Mouse (Mus musculus): ENCODE results near the gene Lrrc1. TPM values are rescaled to one million over a fixed set of nuclear protein-coding genes. Genes with fewer than 3 reads are reported as not detected.

Gene Lrrc1
- polyA plus RNA-seq, 1 experiment from 2014 or later = 19.7 TPM

DNA sequence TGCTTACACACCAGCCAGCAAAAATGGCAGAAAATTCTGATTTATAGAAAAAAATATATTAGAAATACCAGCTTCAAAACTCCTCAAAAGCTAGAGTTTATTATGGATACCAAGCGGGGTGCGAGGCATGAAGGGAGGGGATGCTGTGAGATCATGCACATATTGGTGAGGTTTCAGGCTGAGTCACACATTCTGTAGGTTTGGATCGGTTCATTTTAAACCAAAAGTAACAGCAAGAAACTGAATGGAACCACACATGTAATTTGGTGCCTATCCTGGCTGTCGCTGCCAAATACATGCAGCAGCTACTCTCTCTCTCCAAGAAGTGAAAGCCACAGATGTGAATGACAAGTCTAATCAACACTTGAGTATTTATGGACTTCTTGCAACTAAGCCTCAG is 99.8 kb downstream of the Lrrc1 start:
- Histone ChIP-seq H3K27ac (ENCODE audit: low read length) (no peak overlapping the region), H3K27me3 (ENCODE audit: control insufficient read depth, insufficient read depth, low read length) (no peaks in the 10 kb centered on the region), H3K4me2 (replicated peaks; ENCODE audit: low read depth, low read length) (no peak overlapping the region), H3K4me3 (ENCODE audit: low read depth, low read length) (no peak overlapping the region), H3K9ac (replicated peaks; ENCODE audit: low read depth, low read length) (no peak overlapping the region), H3K9me3 (ENCODE audit: control insufficient read depth, low read depth, low read length) (no peaks in the 10 kb centered on the region), H3K4me1 (ENCODE audit: control insufficient read depth, insufficient read depth, low read length) (no peaks in the 10 kb centered on the region), H3K36me3 (ENCODE audit: control insufficient read depth, insufficient read depth, low read length) (peaks cover 9% of the 10 kb centered on the region; the same call in 1 of the 2 replicates)
- WGBS = 92% methylated on average over 4 of the region's 4 CpGs
- ATAC-seq (ENCODE audit: insufficient number of reproducible peaks, insufficient read depth, low FRiP score, low read depth) = no peak

DNA sequence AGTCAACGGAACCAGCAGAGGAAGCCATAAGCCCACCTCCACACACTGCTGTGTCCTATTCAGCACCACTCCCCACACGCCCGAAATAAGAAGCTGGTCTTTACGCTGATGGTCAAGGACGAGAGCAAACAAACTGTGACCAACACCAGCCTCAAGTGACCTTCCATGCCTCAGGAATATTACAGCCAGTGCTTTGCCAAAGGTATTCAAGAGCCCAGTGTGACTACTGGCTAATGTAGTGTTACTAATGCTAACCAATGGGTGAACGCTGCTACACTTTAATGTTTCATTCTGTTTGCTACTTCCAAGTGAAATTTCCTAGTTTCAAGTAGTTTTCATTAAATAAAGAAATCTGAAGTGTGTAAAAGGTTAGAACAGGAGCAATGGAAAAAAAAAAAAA is 105.3 kb downstream of the Lrrc1 start:
- Histone ChIP-seq H3K4me2 (replicated peaks; ENCODE audit: low read depth, low read length) (no peak overlapping the region), H3K36me3 (ENCODE audit: control insufficient read depth, insufficient read depth, low read length) (peaks cover 7% of the 10 kb centered on the region; the same call in 1 of the 2 replicates)

DNA sequence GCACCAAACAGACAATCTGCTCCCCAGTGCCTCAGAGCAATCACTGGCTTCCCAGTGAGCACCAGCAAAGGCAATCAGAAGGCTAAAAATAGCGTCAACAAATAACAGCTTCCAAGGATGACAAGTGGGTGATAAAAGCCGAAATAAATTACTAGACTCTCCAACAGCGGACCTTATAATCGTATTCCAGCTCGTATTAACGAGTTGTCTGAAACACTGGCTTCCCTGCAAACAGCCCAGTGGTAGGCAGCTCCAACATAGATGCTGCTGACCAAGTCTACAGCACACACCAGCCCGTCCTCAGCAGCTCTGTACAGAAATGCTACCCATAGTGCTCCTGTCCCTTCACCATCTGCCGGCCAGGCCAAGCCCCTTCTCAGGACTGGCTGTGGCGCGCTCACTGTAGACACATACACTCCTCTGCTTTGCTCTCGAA is 105.8 kb downstream of the Lrrc1 start:
- H3K9me3 ChIP-seq (ENCODE audit: control insufficient read depth, low read depth, low read length) = no peaks in the 10 kb centered on the region
- no peak overlapping the region for H3K4me2 ChIP-seq (replicated peaks; ENCODE audit: low read depth, low read length)
- H3K27me3 ChIP-seq (ENCODE audit: control insufficient read depth, insufficient read depth, low read length) = no peaks in the 10 kb centered on the region
- no peaks in the 10 kb centered on the region for H3K4me1 ChIP-seq (ENCODE audit: control insufficient read depth, insufficient read depth, low read length)
- H3K4me3 ChIP-seq (ENCODE audit: low read depth, low read length) = no peak overlapping the region
- WGBS = 65% methylated on average over 11 of the region's 11 CpGs
- peaks cover 7% of the 10 kb centered on the region; the same call in 1 of the 2 replicates for H3K36me3 ChIP-seq (ENCODE audit: control insufficient read depth, insufficient read depth, low read length)
- no peak overlapping the region for H3K9ac ChIP-seq (replicated peaks; ENCODE audit: low read depth, low read length)
- H3K27ac ChIP-seq (ENCODE audit: low read length) = no peak overlapping the region
- ATAC-seq (ENCODE audit: insufficient number of reproducible peaks, insufficient read depth, low FRiP score, low read depth) = no peak

More for the DNA sequence above, 105.3 kb downstream of the Lrrc1 start:
- H3K9ac ChIP-seq (replicated peaks; ENCODE audit: low read depth, low read length) = no peak overlapping the region
- no peak overlapping the region for H3K27ac ChIP-seq (ENCODE audit: low read length)
- no peak for ATAC-seq (ENCODE audit: insufficient number of reproducible peaks, insufficient read depth, low FRiP score, low read depth)
- no peaks in the 10 kb centered on the region for H3K4me1 ChIP-seq (ENCODE audit: control insufficient read depth, insufficient read depth, low read length)
- WGBS = 92% methylated on average over 6 of the region's 6 CpGs
- no peak overlapping the region for H3K4me3 ChIP-seq (ENCODE audit: low read depth, low read length)
- H3K27me3 ChIP-seq (ENCODE audit: control insufficient read depth, insufficient read depth, low read length) = no peaks in the 10 kb centered on the region
- no peaks in the 10 kb centered on the region for H3K9me3 ChIP-seq (ENCODE audit: control insufficient read depth, low read depth, low read length)

DNA sequence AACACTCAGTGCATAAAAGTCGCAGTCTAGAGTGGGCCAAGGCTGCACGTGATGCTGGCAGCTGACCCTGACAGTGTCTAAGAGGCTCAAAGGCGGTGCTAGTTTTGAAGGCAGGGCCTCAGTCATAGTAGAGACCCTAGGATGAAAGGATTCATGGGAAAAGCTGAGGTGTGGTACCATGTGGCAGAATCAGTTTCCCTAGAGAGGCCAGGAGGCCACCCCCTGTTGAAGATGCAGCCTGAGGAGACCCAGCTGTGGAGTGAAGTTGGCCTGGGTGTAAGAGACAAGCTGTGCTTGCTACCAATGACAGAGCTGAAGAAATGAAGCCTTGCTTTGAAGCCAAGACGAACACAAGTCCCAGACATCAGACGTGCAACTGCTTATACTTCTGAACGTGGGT is 107.5 kb downstream of the Lrrc1 start:
- WGBS = 94% methylated on average over 6 of the region's 6 CpGs
- ATAC-seq (ENCODE audit: insufficient number of reproducible peaks, insufficient read depth, low FRiP score, low read depth) = no peak

DNA sequence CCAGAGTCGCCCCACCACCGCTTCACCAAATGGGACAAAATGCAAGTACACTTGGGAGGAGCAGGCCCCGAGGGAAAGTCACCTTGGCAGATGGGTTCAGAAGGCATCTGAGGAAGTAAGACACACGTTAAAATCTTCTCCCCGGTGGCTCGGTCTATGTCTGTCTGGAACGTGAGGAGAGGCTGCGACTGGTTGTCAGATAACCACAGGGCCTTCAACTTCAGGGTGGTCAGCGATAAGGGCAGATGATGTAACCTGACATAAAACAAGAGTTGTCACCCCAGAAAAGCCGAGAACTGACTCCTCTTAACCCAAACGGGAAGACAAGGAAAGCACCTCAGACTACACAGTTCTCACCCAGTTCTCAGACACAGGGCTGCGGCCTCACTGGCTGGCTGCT is 109.7 kb downstream of the Lrrc1 start:
- no peak overlapping the region for H3K9ac ChIP-seq (replicated peaks; ENCODE audit: low read depth, low read length)
- H3K27ac ChIP-seq (ENCODE audit: low read length) = no peak overlapping the region
- H3K27me3 ChIP-seq (ENCODE audit: control insufficient read depth, insufficient read depth, low read length) = no peaks in the 10 kb centered on the region
- no peak for ATAC-seq (ENCODE audit: insufficient number of reproducible peaks, insufficient read depth, low FRiP score, low read depth)
- no peak overlapping the region for H3K4me2 ChIP-seq (replicated peaks; ENCODE audit: low read depth, low read length)
- 73% methylated on average over 12 of the region's 12 CpGs for WGBS
- 0 out of 2 replicates have a peak, but pooled peaks cover 2% of the 10 kb centered on the region for H3K4me1 ChIP-seq (ENCODE audit: control insufficient read depth, insufficient read depth, low read length)
- peaks cover 9% of the 10 kb centered on the region; the same call in 1 of the 2 replicates for H3K36me3 ChIP-seq (ENCODE audit: control insufficient read depth, insufficient read depth, low read length)
- H3K9me3 ChIP-seq (ENCODE audit: control insufficient read depth, low read depth, low read length) = no peaks in the 10 kb centered on the region
- H3K4me3 ChIP-seq (ENCODE audit: low read depth, low read length) = no peak overlapping the region

More for the DNA sequence above, 107.5 kb downstream of the Lrrc1 start:
- no peak overlapping the region for H3K4me2 ChIP-seq (replicated peaks; ENCODE audit: low read depth, low read length)
- peaks cover 7% of the 10 kb centered on the region; the same call in 1 of the 2 replicates for H3K36me3 ChIP-seq (ENCODE audit: control insufficient read depth, insufficient read depth, low read length)
- H3K27me3 ChIP-seq (ENCODE audit: control insufficient read depth, insufficient read depth, low read length) = no peaks in the 10 kb centered on the region
- H3K27ac ChIP-seq (ENCODE audit: low read length) = no peak overlapping the region
- H3K4me3 ChIP-seq (ENCODE audit: low read depth, low read length) = no peak overlapping the region
- no peak overlapping the region for H3K9ac ChIP-seq (replicated peaks; ENCODE audit: low read depth, low read length)
- no peaks in the 10 kb centered on the region for H3K4me1 ChIP-seq (ENCODE audit: control insufficient read depth, insufficient read depth, low read length)
- no peaks in the 10 kb centered on the region for H3K9me3 ChIP-seq (ENCODE audit: control insufficient read depth, low read depth, low read length)

DNA sequence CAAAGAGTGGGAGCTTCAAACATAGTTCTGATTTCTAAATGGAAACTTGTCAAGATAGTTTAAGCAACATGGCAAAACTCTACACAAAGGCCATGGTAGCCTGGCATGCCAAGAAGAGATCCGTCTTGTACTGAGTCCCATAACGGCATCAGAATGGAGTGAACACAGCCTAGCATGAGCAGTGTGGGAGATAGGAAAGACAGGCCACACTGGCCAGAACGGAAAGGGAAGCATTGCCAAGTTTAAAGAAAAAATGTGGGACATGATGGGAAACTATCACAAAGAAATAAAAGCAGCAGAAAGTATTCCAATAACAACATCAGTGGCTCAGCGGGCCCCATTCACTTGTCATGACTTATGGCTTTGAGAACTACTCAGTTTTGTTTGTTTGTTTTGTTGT is 111.2 kb downstream of the Lrrc1 start:
- H3K36me3 ChIP-seq (ENCODE audit: control insufficient read depth, insufficient read depth, low read length) = peaks cover 9% of the 10 kb centered on the region; the same call in 1 of the 2 replicates
- no peak overlapping the region for H3K4me3 ChIP-seq (ENCODE audit: low read depth, low read length)
- no peak overlapping the region for H3K9ac ChIP-seq (replicated peaks; ENCODE audit: low read depth, low read length)
- no peak overlapping the region for H3K27ac ChIP-seq (ENCODE audit: low read length)
- peaks cover 3% of the 10 kb centered on the region; the same call in 1 of the 2 replicates for H3K4me1 ChIP-seq (ENCODE audit: control insufficient read depth, insufficient read depth, low read length)
- no peak overlapping the region for H3K4me2 ChIP-seq (replicated peaks; ENCODE audit: low read depth, low read length)
- H3K9me3 ChIP-seq (ENCODE audit: control insufficient read depth, low read depth, low read length) = no peaks in the 10 kb centered on the region
- 90% methylated on average over 4 of the region's 4 CpGs for WGBS
- ATAC-seq (ENCODE audit: insufficient number of reproducible peaks, insufficient read depth, low FRiP score, low read depth) = no peak
- H3K27me3 ChIP-seq (ENCODE audit: control insufficient read depth, insufficient read depth, low read length) = no peaks in the 10 kb centered on the region

DNA sequence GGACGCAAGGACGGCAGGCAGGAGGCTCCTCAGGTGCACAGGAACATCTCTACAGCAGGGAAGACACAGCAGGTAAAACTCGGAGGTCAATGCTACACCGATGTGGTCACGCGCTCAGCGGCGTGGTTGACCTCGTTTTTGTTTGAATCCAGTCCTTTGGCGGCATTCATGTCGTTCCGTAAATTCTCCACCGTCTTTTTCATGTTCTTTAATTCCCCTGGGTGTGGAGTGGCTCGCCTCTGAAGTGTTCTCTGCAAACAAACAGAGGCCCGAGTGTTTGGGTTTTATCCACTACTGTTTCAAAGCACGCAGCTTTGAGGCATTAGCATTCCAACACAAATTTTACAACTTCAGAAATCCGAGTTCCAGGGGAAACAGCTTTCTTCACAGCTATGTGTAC is 112.6 kb downstream of the Lrrc1 start:
- peaks cover 9% of the 10 kb centered on the region; the same call in 1 of the 2 replicates for H3K36me3 ChIP-seq (ENCODE audit: control insufficient read depth, insufficient read depth, low read length)
- H3K4me2 ChIP-seq (replicated peaks; ENCODE audit: low read depth, low read length) = no peak overlapping the region
- H3K9me3 ChIP-seq (ENCODE audit: control insufficient read depth, low read depth, low read length) = no peaks in the 10 kb centered on the region
- H3K27me3 ChIP-seq (ENCODE audit: control insufficient read depth, insufficient read depth, low read length) = no peaks in the 10 kb centered on the region
- no peak overlapping the region for H3K9ac ChIP-seq (replicated peaks; ENCODE audit: low read depth, low read length)
- H3K27ac ChIP-seq (ENCODE audit: low read length) = no peak overlapping the region
- 76% methylated on average over 17 of the region's 17 CpGs for WGBS
- peaks cover 17% of the 10 kb centered on the region; the same call in 1 of the 2 replicates for H3K4me1 ChIP-seq (ENCODE audit: control insufficient read depth, insufficient read depth, low read length)
- ATAC-seq (ENCODE audit: insufficient number of reproducible peaks, insufficient read depth, low FRiP score, low read depth) = no peak
- H3K4me3 ChIP-seq (ENCODE audit: low read depth, low read length) = no peak overlapping the region

DNA sequence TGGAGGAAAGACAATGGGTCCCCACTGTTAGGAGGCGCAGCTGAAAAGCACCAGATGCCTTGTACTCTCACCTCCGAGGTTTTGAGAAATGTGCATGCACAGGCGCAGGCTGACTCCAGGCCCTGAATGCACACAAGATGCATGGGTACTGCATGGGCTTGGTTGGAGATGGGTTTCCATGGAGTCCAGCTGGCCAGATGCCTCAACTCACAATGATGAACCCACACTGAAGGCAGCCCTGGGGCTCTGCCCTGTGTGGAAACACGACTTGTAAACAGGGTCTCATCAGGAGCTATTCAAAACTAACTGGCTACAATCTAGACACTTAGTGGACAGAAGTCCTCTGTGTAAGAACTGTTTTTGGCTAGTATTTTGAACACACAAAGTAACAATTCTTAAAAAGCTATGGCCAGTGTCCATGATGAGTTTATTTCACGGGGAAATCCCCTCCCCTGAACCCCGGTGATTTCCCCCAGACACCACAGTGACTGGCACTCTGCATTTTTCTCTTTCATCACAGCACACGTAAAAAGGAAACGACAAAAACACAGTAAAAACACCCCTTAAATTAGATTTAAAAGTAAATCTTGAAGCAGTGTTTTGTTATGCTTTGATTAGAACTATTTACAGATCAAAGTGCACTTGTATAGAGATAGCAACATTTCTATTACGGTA is 114.1 kb downstream of the Lrrc1 start:
- Histone ChIP-seq H3K9me3 (ENCODE audit: control insufficient read depth, low read depth, low read length) (no peaks in the 10 kb centered on the region), H3K4me2 (replicated peaks; ENCODE audit: low read depth, low read length) (no peak overlapping the region), H3K27me3 (ENCODE audit: control insufficient read depth, insufficient read depth, low read length) (no peaks in the 10 kb centered on the region), H3K27ac (ENCODE audit: low read length) (no peak overlapping the region), H3K9ac (replicated peaks; ENCODE audit: low read depth, low read length) (no peak overlapping the region), H3K36me3 (ENCODE audit: control insufficient read depth, insufficient read depth, low read length) (peaks cover 9% of the 10 kb centered on the region; the same call in 1 of the 2 replicates), H3K4me3 (ENCODE audit: low read depth, low read length) (no peak overlapping the region), H3K4me1 (ENCODE audit: control insufficient read depth, insufficient read depth, low read length) (peaks cover 25% of the 10 kb centered on the region; the same call in 1 of the 2 replicates)
- ATAC-seq (ENCODE audit: insufficient number of reproducible peaks, insufficient read depth, low FRiP score, low read depth) = no peak
- 76% methylated on average over 9 of the region's 9 CpGs for WGBS

Data from stomach, embryonic 14.5 days (tissue).